Mouse (Mus musculus): Measurements from ENCODE around the gene Man1a. TPM values are rescaled to one million over a fixed set of nuclear protein-coding genes. Genes with fewer than 3 reads are reported as not detected.

Gene Man1a
- polyA plus RNA-seq, 2 experiments = 11.9 to 14.2 TPM

DNA sequence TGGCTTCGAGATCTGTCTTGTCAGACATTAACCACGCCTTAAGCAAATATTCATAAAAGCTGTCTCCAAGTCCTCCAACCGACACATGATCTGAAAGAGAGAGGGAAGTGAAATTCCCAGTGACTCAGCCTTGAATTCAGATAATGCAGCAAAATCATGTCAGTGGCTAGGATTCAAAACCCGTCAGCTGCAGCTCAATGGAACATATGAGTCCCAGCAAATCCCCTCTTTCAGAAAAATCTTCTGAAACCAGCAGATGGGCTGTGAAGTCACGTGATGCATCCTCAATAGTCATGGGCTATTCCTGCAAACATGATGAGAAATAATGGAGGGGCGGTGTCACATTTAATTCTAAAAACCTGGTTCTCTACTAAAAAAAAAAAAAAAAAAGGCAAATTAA is 151.0 kb downstream of the Man1a start:
- ATAC-seq (ENCODE audit: low FRiP score, low read depth) (no peak), DNase-seq (ENCODE audit: low spot score) (no peak)
- Histone ChIP-seq H3K27ac (replicated peaks; ENCODE audit: low read depth, low read length) (no peak overlapping the region), H3K4me3 (replicated peaks; ENCODE audit: low read length) (no peak overlapping the region), H3K4me1 (ENCODE audit: control insufficient read depth, insufficient read depth, low read length) (no peaks in the 10 kb centered on the region), H3K4me2 (replicated peaks; ENCODE audit: low read depth, low read length, severe bottlenecking) (no peak overlapping the region), H3K36me3 (ENCODE audit: control insufficient read depth, insufficient read depth, low read length) (no peaks in the 10 kb centered on the region), H3K27me3 (ENCODE audit: control insufficient read depth, insufficient read depth, low read length) (no peaks in the 10 kb centered on the region), H3K9ac (ENCODE audit: low read depth, low read length, severe bottlenecking) (no peak overlapping the region), H3K9me3 (ENCODE audit: control insufficient read depth, low read length) (no peaks in the 10 kb centered on the region)
- TF ChIP-seq POLR2A (IDR thresholded peaks at IDR 0.05; ENCODE audit: borderline replicate concordance, extremely low read depth, insufficient read depth, insufficient read length) = no peak
- 84% methylated on average over 6 of the region's 6 CpGs for WGBS

DNA sequence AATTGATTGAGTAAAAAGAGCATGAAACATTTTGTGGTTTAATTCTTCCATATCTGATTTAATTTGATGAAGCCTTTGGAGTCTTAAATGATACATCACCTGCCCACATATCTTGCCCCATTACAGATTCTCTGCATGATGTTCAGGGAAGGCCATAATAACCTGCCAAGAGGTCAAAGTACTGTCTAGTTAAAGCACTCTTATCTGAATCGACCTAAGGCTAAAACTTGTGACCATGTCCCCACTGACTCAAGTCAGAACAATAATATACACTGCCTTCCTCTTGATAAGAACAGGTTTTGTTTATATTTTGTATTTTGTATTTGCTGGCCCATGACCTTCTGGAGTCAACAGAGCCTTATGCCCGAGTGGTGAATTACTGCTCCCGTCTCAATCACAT is 154.2 kb downstream of the Man1a start:
- Histone ChIP-seq H3K4me2 (replicated peaks; ENCODE audit: low read depth, low read length, severe bottlenecking) (no peak overlapping the region), H3K4me1 (ENCODE audit: control insufficient read depth, insufficient read depth, low read length) (no peaks in the 10 kb centered on the region), H3K27me3 (ENCODE audit: control insufficient read depth, insufficient read depth, low read length) (no peaks in the 10 kb centered on the region), H3K9ac (ENCODE audit: low read depth, low read length, severe bottlenecking) (no peak overlapping the region), H3K27ac (replicated peaks; ENCODE audit: low read depth, low read length) (no peak overlapping the region), H3K9me3 (ENCODE audit: control insufficient read depth, low read length) (no peaks in the 10 kb centered on the region), H3K4me3 (replicated peaks; ENCODE audit: low read length) (no peak overlapping the region), H3K36me3 (ENCODE audit: control insufficient read depth, insufficient read depth, low read length) (no peaks in the 10 kb centered on the region)
- ATAC-seq (ENCODE audit: low FRiP score, low read depth) = no peak
- DNase-seq (ENCODE audit: low spot score) = no peak
- TF ChIP-seq POLR2A (IDR thresholded peaks at IDR 0.05; ENCODE audit: borderline replicate concordance, extremely low read depth, insufficient read depth, insufficient read length) = no peak
- WGBS = 79% methylated on average over 3 of the region's 3 CpGs

DNA sequence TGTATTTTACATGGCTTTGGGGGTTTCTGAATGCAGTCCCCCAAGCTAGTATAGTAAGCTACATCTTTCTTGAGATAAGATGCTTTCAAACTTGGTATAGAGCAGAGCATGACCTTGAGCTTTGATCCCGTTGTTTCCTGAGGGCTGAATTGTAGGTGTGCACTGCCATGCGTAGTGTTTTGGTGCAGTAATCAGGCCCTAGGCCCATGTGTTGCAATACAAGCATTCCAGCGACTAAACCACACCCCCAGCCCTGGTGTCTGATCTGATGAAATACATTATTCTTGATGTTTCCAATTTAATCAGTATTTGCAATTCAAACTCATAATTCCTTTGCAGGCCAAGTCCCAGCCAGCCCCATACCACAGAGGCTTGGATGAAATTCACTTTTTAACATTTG is 158.9 kb downstream of the Man1a start:
- no peak overlapping the region for H3K27ac ChIP-seq (replicated peaks; ENCODE audit: low read depth, low read length)
- H3K4me2 ChIP-seq (replicated peaks; ENCODE audit: low read depth, low read length, severe bottlenecking) = no peak overlapping the region
- no peaks in the 10 kb centered on the region for H3K27me3 ChIP-seq (ENCODE audit: control insufficient read depth, insufficient read depth, low read length)
- H3K9ac ChIP-seq (ENCODE audit: low read depth, low read length, severe bottlenecking) = no peak overlapping the region
- ATAC-seq (ENCODE audit: low FRiP score, low read depth) = no peak
- H3K36me3 ChIP-seq (ENCODE audit: control insufficient read depth, insufficient read depth, low read length) = no peaks in the 10 kb centered on the region
- H3K9me3 ChIP-seq (ENCODE audit: control insufficient read depth, low read length) = no peaks in the 10 kb centered on the region
- no peak overlapping the region for H3K4me3 ChIP-seq (replicated peaks; ENCODE audit: low read length)
- WGBS = 85% methylated on average over 3 of the region's 3 CpGs
- TF ChIP-seq POLR2A (IDR thresholded peaks at IDR 0.05; ENCODE audit: borderline replicate concordance, extremely low read depth, insufficient read depth, insufficient read length) = no peak
- DNase-seq (ENCODE audit: low spot score) = no peak
- H3K4me1 ChIP-seq (ENCODE audit: control insufficient read depth, insufficient read depth, low read length) = no peaks in the 10 kb centered on the region

DNA sequence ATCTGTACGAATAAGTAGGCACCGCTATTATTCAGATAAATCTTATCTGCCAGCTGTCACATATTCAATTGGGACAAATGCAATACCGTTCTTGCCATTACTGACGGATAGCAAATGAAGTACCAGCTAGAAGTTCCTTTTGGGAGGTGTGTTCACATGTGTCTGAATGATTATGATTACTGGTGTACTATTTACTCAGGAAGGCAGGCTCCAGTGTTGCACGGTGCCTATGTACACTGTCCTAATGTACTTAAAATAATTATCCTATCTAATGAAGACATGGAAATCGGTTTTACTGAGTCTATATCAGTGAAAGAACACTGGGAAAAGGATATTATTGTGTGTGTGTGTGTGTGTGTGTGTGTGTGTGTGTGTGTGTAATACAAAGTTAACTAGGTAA is 160.7 kb downstream of the Man1a start:
- 87% methylated on average over 6 of the region's 6 CpGs for WGBS
- no peak for ATAC-seq (ENCODE audit: low FRiP score, low read depth)
- H3K9me3 ChIP-seq (ENCODE audit: control insufficient read depth, low read length) = no peaks in the 10 kb centered on the region

DNA sequence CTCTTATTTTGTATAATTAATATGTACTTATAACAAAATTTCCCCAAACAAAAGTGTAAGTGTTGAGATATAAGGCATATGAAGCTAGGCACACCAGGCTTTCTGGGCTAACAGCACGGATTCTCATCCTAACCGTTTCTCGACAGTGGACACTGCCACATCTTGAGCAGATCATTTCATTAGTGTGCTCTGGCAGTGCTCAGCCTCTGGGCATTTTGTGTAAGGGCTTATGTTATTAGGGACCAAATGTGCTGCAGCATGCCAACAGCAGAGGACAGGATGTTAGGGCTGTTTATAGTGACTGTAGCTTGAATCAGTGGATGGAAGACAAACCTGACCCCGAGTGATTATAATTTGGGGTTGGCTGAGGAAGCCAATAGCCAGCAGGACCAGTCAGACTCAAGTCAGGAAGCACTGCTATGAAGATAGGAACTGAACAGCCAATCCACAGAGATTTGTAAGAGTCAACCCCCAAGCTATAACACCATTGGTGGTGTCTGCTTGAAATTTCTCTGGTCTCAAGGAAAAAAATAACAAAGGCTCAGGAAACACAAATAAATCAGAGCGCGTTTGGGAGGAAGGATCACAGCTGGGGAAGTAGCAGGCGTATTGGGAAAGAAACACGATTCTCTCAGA is 161.3 kb downstream of the Man1a start:
- no peak overlapping the region for H3K9ac ChIP-seq (ENCODE audit: low read depth, low read length, severe bottlenecking)
- H3K36me3 ChIP-seq (ENCODE audit: control insufficient read depth, insufficient read depth, low read length) = no peaks in the 10 kb centered on the region
- no peaks in the 10 kb centered on the region for H3K27me3 ChIP-seq (ENCODE audit: control insufficient read depth, insufficient read depth, low read length)
- H3K27ac ChIP-seq (replicated peaks; ENCODE audit: low read depth, low read length) = no peak overlapping the region
- WGBS = 43% methylated on average over 8 of the region's 8 CpGs
- ATAC-seq (ENCODE audit: low FRiP score, low read depth) (no peak), DNase-seq (ENCODE audit: low spot score) (no peak)
- H3K9me3 ChIP-seq (ENCODE audit: control insufficient read depth, low read length) = no peaks in the 10 kb centered on the region
- H3K4me1 ChIP-seq (ENCODE audit: control insufficient read depth, insufficient read depth, low read length) = no peaks in the 10 kb centered on the region
- no peak for TF ChIP-seq POLR2A (IDR thresholded peaks at IDR 0.05; ENCODE audit: borderline replicate concordance, extremely low read depth, insufficient read depth, insufficient read length)
- no peak overlapping the region for H3K4me3 ChIP-seq (replicated peaks; ENCODE audit: low read length)
- no peak overlapping the region for H3K4me2 ChIP-seq (replicated peaks; ENCODE audit: low read depth, low read length, severe bottlenecking)

More for the DNA sequence above, 160.7 kb downstream of the Man1a start:
- Histone ChIP-seq H3K9ac (ENCODE audit: low read depth, low read length, severe bottlenecking) (no peak overlapping the region), H3K4me1 (ENCODE audit: control insufficient read depth, insufficient read depth, low read length) (no peaks in the 10 kb centered on the region), H3K4me2 (replicated peaks; ENCODE audit: low read depth, low read length, severe bottlenecking) (no peak overlapping the region), H3K27me3 (ENCODE audit: control insufficient read depth, insufficient read depth, low read length) (no peaks in the 10 kb centered on the region), H3K27ac (replicated peaks; ENCODE audit: low read depth, low read length) (no peak overlapping the region), H3K4me3 (replicated peaks; ENCODE audit: low read length) (no peak overlapping the region), H3K36me3 (ENCODE audit: control insufficient read depth, insufficient read depth, low read length) (no peaks in the 10 kb centered on the region)
- no peak for DNase-seq (ENCODE audit: low spot score)
- no peak for TF ChIP-seq POLR2A (IDR thresholded peaks at IDR 0.05; ENCODE audit: borderline replicate concordance, extremely low read depth, insufficient read depth, insufficient read length)
